In the genomic region with DNA sequence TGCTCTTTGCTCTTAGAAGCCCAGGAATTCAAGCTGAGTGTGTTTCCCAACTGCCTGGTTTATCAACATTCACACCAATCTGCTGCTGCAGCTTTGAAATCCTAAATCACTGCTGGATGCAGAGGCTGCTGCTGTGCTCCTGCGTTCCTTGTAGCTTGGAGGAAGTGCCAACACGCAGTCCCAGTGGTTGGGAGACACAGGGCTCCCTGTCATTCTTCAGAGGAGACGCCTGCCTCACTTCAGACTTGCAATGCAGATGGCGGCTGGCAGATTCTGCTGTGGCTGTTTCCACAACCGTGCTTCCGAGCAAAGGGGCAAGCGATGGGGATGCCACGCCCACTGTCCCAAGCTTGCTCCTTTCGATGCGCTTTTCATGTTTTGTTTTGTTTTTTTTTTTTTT, we compare ENCODE assay signal across 10 mouse cellular contexts.
DNase-seq lines count a peak whose midpoint lies in the region; ATAC-seq and TF ChIP-seq lines count a peak whose summit lies in the region.
"Had no signal": no experiment of that assay in that cellular context is flagged by ENCODE, and none has a peak within 500 bp of the region (broad histone marks: within the 10 kb centered on the region; RNA-seq: fewer than 3 reads in every experiment).

No protein-coding gene starts in this region.

- H3K4me1 ChIP-seq in lung, embryonic 14.5 days (ENCODE audit: insufficient read depth) = peaks cover 42% of the 10 kb centered on the region
- H3K4me1 ChIP-seq in lung, adult 2 months (ENCODE audit: control insufficient read depth, insufficient read depth, low read length) = peaks cover 5% of the 10 kb centered on the region
- H3K4me1 ChIP-seq in embryonic facial prominence, embryonic 14.5 days (ENCODE audit: control insufficient read depth, insufficient read depth, low read length) = peaks cover 21% of the 10 kb centered on the region
- peaks cover 59% of the 10 kb centered on the region for H3K4me1 ChIP-seq in midbrain, embryonic 16.5 days (ENCODE audit: control insufficient read depth, insufficient read depth, low read length)
- peaks cover 10% of the 10 kb centered on the region; the same call in 1 of the 2 replicates for H3K4me1 ChIP-seq in liver, embryonic 12.5 days

- H3K36me3 ChIP-seq in lung, embryonic 14.5 days (ENCODE audit: insufficient read depth) = no peaks in the 10 kb centered on the region
- no peaks in the 10 kb centered on the region for H3K36me3 ChIP-seq in embryonic facial prominence, embryonic 14.5 days (ENCODE audit: control insufficient read depth, insufficient read depth, low read length)
- H3K36me3 ChIP-seq in midbrain, embryonic 16.5 days (ENCODE audit: control insufficient read depth, insufficient read depth, low read length) = no peaks in the 10 kb centered on the region
- no peaks in the 10 kb centered on the region for H3K36me3 ChIP-seq in liver, embryonic 12.5 days
- H3K36me3 ChIP-seq: liver, embryonic 13.5 days had no signal

- H3K4me2 ChIP-seq in lung, embryonic 14.5 days = peak overlapping the region; percentile 18; the same call in 1 of the 2 replicates
- no peak overlapping the region for H3K4me2 ChIP-seq in embryonic facial prominence, embryonic 14.5 days (ENCODE audit: low read depth, low read length)
- H3K4me2 ChIP-seq in midbrain, embryonic 16.5 days (ENCODE audit: low read length) = peak overlapping the region; percentile 3; the same call in 1 of the 2 replicates
- H3K4me2 ChIP-seq in liver, embryonic 12.5 days = no peak overlapping the region
- H3K4me2 ChIP-seq: liver, embryonic 13.5 days had no signal

- H3K27me3 ChIP-seq in lung, embryonic 14.5 days (ENCODE audit: insufficient read depth, low read length) = no peaks in the 10 kb centered on the region
- H3K27me3 ChIP-seq in embryonic facial prominence, embryonic 14.5 days (replicated peaks; ENCODE audit: control insufficient read depth, insufficient read depth, low read length) = no peaks in the 10 kb centered on the region
- no peaks in the 10 kb centered on the region for H3K27me3 ChIP-seq in midbrain, embryonic 16.5 days (ENCODE audit: control insufficient read depth, insufficient read depth, low read depth, low read length)
- H3K27me3 ChIP-seq in liver, embryonic 12.5 days (replicated peaks) = no peaks in the 10 kb centered on the region
- H3K27me3 ChIP-seq: liver, embryonic 13.5 days; Patski had no signal

- H3K9ac ChIP-seq in lung, embryonic 14.5 days = peak overlapping the region; percentile 3; the same call in 1 of the 2 replicates
- H3K9ac ChIP-seq in embryonic facial prominence, embryonic 14.5 days (ENCODE audit: low read depth, low read length) = no peak overlapping the region
- peak overlapping the region; percentile 49; the same call in 1 of the 2 replicates for H3K9ac ChIP-seq in midbrain, embryonic 16.5 days (ENCODE audit: low read depth, low read length)
- no peak overlapping the region for H3K9ac ChIP-seq in liver, embryonic 12.5 days
- H3K9ac ChIP-seq: liver, embryonic 13.5 days had no signal

- WGBS in lung, embryonic 14.5 days = 37% methylated on average over 10 of the region's 10 CpGs
- 45% methylated on average over 10 of the region's 10 CpGs for WGBS in lung, adult 2 months
- 58% methylated on average over 10 of the region's 10 CpGs for WGBS in embryonic facial prominence, embryonic 14.5 days
- WGBS in midbrain, embryonic 16.5 days = 42% methylated on average over 10 of the region's 10 CpGs
- 68% methylated on average over 10 of the region's 10 CpGs for WGBS in liver, embryonic 12.5 days (ENCODE audit: insufficient replicate concordance)

- H3K27ac ChIP-seq in lung, embryonic 14.5 days (ENCODE audit: low read depth) = peak overlapping the region; percentile 66; the same call in 1 of the 2 replicates
- H3K27ac ChIP-seq in embryonic facial prominence, embryonic 14.5 days (replicated peaks; ENCODE audit: low read depth, low read length) = peak overlapping the region; percentile 52; the same call in 1 of the 2 replicates
- peak overlapping the region; percentile 84 for H3K27ac ChIP-seq in midbrain, embryonic 16.5 days (ENCODE audit: low read length)
- H3K27ac ChIP-seq in liver, embryonic 12.5 days = no peak overlapping the region
- H3K27ac ChIP-seq: liver, embryonic 13.5 days had no signal

- peak; percentile 63 for DNase-seq in lung, embryonic 14.5 days
- no peak for DNase-seq in lung, adult 2 months
- peak; percentile 30 for DNase-seq in embryonic facial prominence, embryonic 14.5 days (ENCODE audit: low spot score)
- peak; percentile 32 for DNase-seq in heart, postnatal 4 days
- no peak for DNase-seq in ovary, postnatal 10 days (ENCODE audit: low spot score)
- DNase-seq: liver, embryonic 13.5 days had no signal

- no peak for ATAC-seq in lung, embryonic 14.5 days (ENCODE audit: insufficient read depth)
- ATAC-seq in embryonic facial prominence, embryonic 14.5 days (ENCODE audit: low read depth) = no peak
- ATAC-seq in midbrain, embryonic 16.5 days = peak; percentile 37; the same call in 1 of the 2 replicates
- ATAC-seq in liver, embryonic 12.5 days = no peak
- no peak for ATAC-seq in granulocyte monocyte progenitor cell, adult 5-6 weeks (replicated peaks; ENCODE audit: poor library complexity, severe bottlenecking)
- ATAC-seq: Patski had no signal

- H3K4me3 ChIP-seq in lung, embryonic 14.5 days (ENCODE audit: low read depth, low read length) = no peak overlapping the region
- no peak overlapping the region for H3K4me3 ChIP-seq in lung, adult 2 months (replicated peaks; ENCODE audit: extremely low read depth, low read depth, low read length)
- H3K4me3 ChIP-seq in embryonic facial prominence, embryonic 14.5 days (ENCODE audit: low read depth, low read length) = no peak overlapping the region
- H3K4me3 ChIP-seq in midbrain, embryonic 16.5 days (ENCODE audit: low read depth, low read length) = no peak overlapping the region
- H3K4me3 ChIP-seq in liver, embryonic 12.5 days = no peak overlapping the region
- H3K4me3 ChIP-seq: liver, embryonic 13.5 days had no signal

- no peaks in the 10 kb centered on the region for H3K9me3 ChIP-seq in lung, embryonic 14.5 days (ENCODE audit: low read depth, low read length)
- H3K9me3 ChIP-seq in embryonic facial prominence, embryonic 14.5 days (ENCODE audit: control insufficient read depth, low read length) = no peaks in the 10 kb centered on the region
- no peaks in the 10 kb centered on the region for H3K9me3 ChIP-seq in midbrain, embryonic 16.5 days (replicated peaks; ENCODE audit: control insufficient read depth, low read length, poor library complexity, severe bottlenecking)
- H3K9me3 ChIP-seq in liver, embryonic 12.5 days (replicated peaks) = no peaks in the 10 kb centered on the region
- H3K9me3 ChIP-seq: liver, embryonic 13.5 days had no signal

- no peak for TF ChIP-seq CTCF in lung, embryonic 14.5 days (IDR thresholded peaks at IDR 0.05; ENCODE audit: low read depth)
- TF ChIP-seq CTCF in lung, adult 2 months (IDR thresholded peaks at IDR 0.05; ENCODE audit: insufficient read depth, low read length) = no peak

- TF ChIP-seq POLR2A in lung, adult 2 months (IDR thresholded peaks at IDR 0.05; ENCODE audit: borderline replicate concordance, extremely low read depth, low read depth, low read length) = no peak

Comparison
In these comparisons a context has a peak if more than half of its experiments do, and no peak if none do; other contexts are left out.
1. DNase-seq: peak in lung, embryonic 14.5 days (single experiment), embryonic facial prominence, embryonic 14.5 days (single experiment) and heart, postnatal 4 days (single experiment); none in lung, adult 2 months (single experiment) and ovary, postnatal 10 days (single experiment).
2. H3K4me2 ChIP-seq: peak in lung, embryonic 14.5 days (single experiment) and midbrain, embryonic 16.5 days (single experiment); none in embryonic facial prominence, embryonic 14.5 days (single experiment) and liver, embryonic 12.5 days (single experiment).
3. H3K9ac ChIP-seq: peak in lung, embryonic 14.5 days (single experiment) and midbrain, embryonic 16.5 days (single experiment); none in embryonic facial prominence, embryonic 14.5 days (single experiment) and liver, embryonic 12.5 days (single experiment).